Comparison of ENCODE assay signal across 10 mouse cellular contexts in the genomic region with DNA sequence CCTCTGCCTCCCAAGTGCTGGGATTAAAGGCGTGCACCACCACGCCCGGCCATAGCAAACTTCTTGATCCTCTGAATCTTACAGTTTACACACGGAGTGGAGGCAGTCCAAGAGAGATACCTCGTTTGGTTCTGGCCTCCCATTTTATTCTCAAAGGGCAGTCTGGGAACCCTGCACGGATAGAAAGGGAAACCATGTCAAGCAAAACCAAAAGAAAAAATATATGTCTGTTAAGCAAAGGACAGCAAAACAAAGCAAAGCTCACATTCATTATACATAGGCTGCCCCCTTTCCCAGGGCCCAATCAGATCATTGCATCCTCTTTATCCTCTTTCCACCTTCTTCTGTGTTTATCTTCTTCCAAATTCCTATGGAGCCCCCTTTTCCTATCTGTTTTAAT. TPM values are rescaled to one million over a fixed set of nuclear protein-coding genes. Genes with fewer than 3 reads are reported as not detected.
DNase-seq lines count a peak whose midpoint lies in the region; ATAC-seq lines count a peak whose summit lies in the region.
"Had no signal": no experiment of that assay in that cellular context is flagged by ENCODE, and none has a peak within 500 bp of the region (broad histone marks: within the 10 kb centered on the region; RNA-seq: fewer than 3 reads in every experiment).

No protein-coding gene starts in this region.

- DNase-seq in adrenal gland, adult (ENCODE audit: inconsistent age in 2 of 2, low spot score in 1 of 2): peak; percentile 23 to 62
- DNase-seq in adrenal gland, adult 8-10 months: no peak
- peak; percentile 28 for DNase-seq in layer of hippocampus, adult 11-12 months (ENCODE audit: low spot score)
- DNase-seq in layer of hippocampus, adult 18-20 months (ENCODE audit: low spot score in 2 of 2): no peak
- peak; percentile 18 to 31 for DNase-seq in CD8-positive naive resting alpha-beta T cell, adult 2 months (ENCODE audit: low read depth in 2 of 2, low spot score in 2 of 2)
- peak; percentile 63 for DNase-seq in hindlimb bud, embryonic 11.5 days (ENCODE audit: extremely low spot score, low read depth, low spot score)
- DNase-seq in forebrain, embryonic 10.5 days (ENCODE audit: extremely low spot score, low spot score): no peak

- no peaks in the 10 kb centered on the region for H3K4me1 ChIP-seq in forebrain, embryonic 10.5 days
- no peaks in the 10 kb centered on the region for H3K4me1 ChIP-seq in neural tube, embryonic 15.5 days
- H3K4me1 ChIP-seq: heart, embryonic 13.5 days; neural tube, embryonic 12.5 days had no signal

- 80% methylated on average over 6 of the region's 6 CpGs for whole genome bisulfite sequencing in forebrain, embryonic 10.5 days
- 81% methylated on average over 6 of the region's 6 CpGs for WGBS in neural tube, embryonic 15.5 days

- no peaks in the 10 kb centered on the region for H3K36me3 ChIP-seq in forebrain, embryonic 10.5 days (replicated peaks)
- no peaks in the 10 kb centered on the region for H3K36me3 ChIP-seq in neural tube, embryonic 15.5 days
- H3K36me3 ChIP-seq: heart, embryonic 13.5 days; neural tube, embryonic 12.5 days had no signal

- ATAC-seq in neural tube, embryonic 15.5 days (ENCODE audit: low FRiP score): no peak

- H3K4me2 ChIP-seq in neural tube, embryonic 15.5 days: no peak overlapping the region
- H3K4me2 ChIP-seq: heart, embryonic 13.5 days; neural tube, embryonic 12.5 days had no signal

- no peak overlapping the region for H3K27ac ChIP-seq in forebrain, embryonic 10.5 days
- H3K27ac ChIP-seq in neural tube, embryonic 15.5 days (replicated peaks): no peak overlapping the region
- H3K27ac ChIP-seq: heart, embryonic 13.5 days; neural tube, embryonic 12.5 days had no signal

- H3K9ac ChIP-seq in neural tube, embryonic 15.5 days (replicated peaks): no peak overlapping the region
- H3K9ac ChIP-seq: heart, embryonic 13.5 days; neural tube, embryonic 12.5 days had no signal

- H3K27me3 ChIP-seq in forebrain, embryonic 10.5 days (ENCODE audit: poor library complexity, severe bottlenecking): no peaks in the 10 kb centered on the region
- no peaks in the 10 kb centered on the region for H3K27me3 ChIP-seq in neural tube, embryonic 15.5 days (replicated peaks)
- H3K27me3 ChIP-seq: heart, embryonic 13.5 days; neural tube, embryonic 12.5 days had no signal

- no peak overlapping the region for H3K4me3 ChIP-seq in forebrain, embryonic 10.5 days
- no peak overlapping the region for H3K4me3 ChIP-seq in neural tube, embryonic 15.5 days (replicated peaks)
- H3K4me3 ChIP-seq: heart, embryonic 13.5 days; neural tube, embryonic 12.5 days had no signal

- H3K9me3 ChIP-seq in forebrain, embryonic 10.5 days: no peaks in the 10 kb centered on the region; the same call in 1 of the 2 replicates
- H3K9me3 ChIP-seq in neural tube, embryonic 15.5 days (replicated peaks): no peaks in the 10 kb centered on the region
- H3K9me3 ChIP-seq: neural tube, embryonic 12.5 days had no signal

RNA-seq across cellular contexts. Expression of a gene that starts 27.6 kb away (rescaled TPM):
- total RNA-seq in adrenal gland, adult 8-10 months (2022): 100 to 1,000 TPM in 3 of 4 experiments, 10 to 100 TPM in 1; 92.6 to 154 (median 113) TPM
- total RNA-seq in layer of hippocampus, adult 18-20 months (2021): 100 to 1,000 TPM; 117 to 121 TPM
- polyA plus RNA-seq in forebrain, embryonic 10.5 days (2016; fragmentation: Nextera tagmentation; extraction: Ambion mirVana): 135 and 138 TPM in 2 replicates
- polyA plus RNA-seq in neural tube, embryonic 15.5 days (2015; fragmentation: Nextera tagmentation; extraction: Ambion mirVana): 206 and 217 TPM in 2 replicates

RNA-seq across cellular contexts. Expression of a gene that starts 27.7 kb away (rescaled TPM):
- total RNA-seq in adrenal gland, adult 8-10 months (2022): 10 to 100 TPM; 32.3 to 50.3 (median 43.5) TPM
- total RNA-seq in layer of hippocampus, adult 18-20 months (2021): 100 to 1,000 TPM; 132 to 154 TPM
- 4.1 and 6.4 TPM in 2 replicates for polyA plus RNA-seq in forebrain, embryonic 10.5 days (2016; fragmentation: Nextera tagmentation; extraction: Ambion mirVana)
- 13.1 and 15.4 TPM in 2 replicates for polyA plus RNA-seq in neural tube, embryonic 15.5 days (2015; fragmentation: Nextera tagmentation; extraction: Ambion mirVana)

Comparison
In these comparisons a context has a peak if more than half of its experiments do, and no peak if none do; other contexts are left out.
1. DNase-seq: peak in adrenal gland, adult (2 of 2), layer of hippocampus, adult 11-12 months (single experiment), CD8-positive naive resting alpha-beta T cell, adult 2 months (2 of 2) and hindlimb bud, embryonic 11.5 days (single experiment); none in adrenal gland, adult 8-10 months (single experiment), layer of hippocampus, adult 18-20 months (0 of 2) and forebrain, embryonic 10.5 days (single experiment).